In the genomic region with DNA sequence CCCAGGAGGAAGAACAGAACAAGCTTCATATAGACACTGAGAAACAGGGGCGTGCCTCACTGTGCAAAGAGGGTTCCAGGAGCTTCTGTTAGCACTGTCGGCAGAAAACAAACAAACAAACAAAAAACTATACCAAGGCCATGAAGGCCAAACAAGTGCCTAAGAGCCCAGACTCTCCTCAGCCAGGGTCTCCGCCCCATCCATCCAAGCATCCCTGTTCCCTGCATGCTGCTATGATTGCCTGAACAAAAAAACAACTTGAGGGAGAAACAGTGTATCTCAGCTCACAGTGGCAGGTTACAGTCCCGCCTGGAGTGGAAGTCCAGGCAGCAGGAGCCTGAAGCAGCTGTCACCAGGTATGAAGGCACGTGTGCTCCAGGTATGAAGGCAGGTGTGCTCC, we compare ENCODE assay signal across 13 mouse cellular contexts.
"Had no signal": no experiment of that assay in that cellular context is flagged by ENCODE, and none has a peak within 500 bp of the region (broad histone marks: within the 10 kb centered on the region; RNA-seq: fewer than 3 reads in every experiment).

No protein-coding gene starts in this region.

- ATAC-seq: liver, postnatal 0 days; lung, postnatal 0 days; midbrain, embryonic 16.5 days had no signal

- H3K9me3 ChIP-seq: kidney, embryonic 15.5 days; limb, embryonic 12.5 days; liver, embryonic 13.5 days; midbrain, embryonic 12.5 days; neural tube, embryonic 13.5 days had no signal

- DNase-seq: kidney, adult 2 months; kidney, postnatal 14 days; liver; liver, embryonic 13.5 days; liver, postnatal 0 days; lung, postnatal 36 days; retina, postnatal 1 day had no signal

- H3K36me3 ChIP-seq: kidney, embryonic 15.5 days; limb, embryonic 12.5 days; liver, embryonic 13.5 days; midbrain, embryonic 12.5 days; neural tube, embryonic 13.5 days had no signal

- H3K9ac ChIP-seq: kidney, embryonic 15.5 days; limb, embryonic 12.5 days; liver, embryonic 13.5 days; liver, postnatal 0 days; midbrain, embryonic 12.5 days; neural tube, embryonic 13.5 days had no signal

- H3K27ac ChIP-seq: kidney, embryonic 15.5 days; limb, embryonic 12.5 days; liver, embryonic 13.5 days; midbrain, embryonic 12.5 days; neural tube, embryonic 13.5 days had no signal

- H3K4me3 ChIP-seq: kidney, embryonic 15.5 days; limb, embryonic 12.5 days; liver, embryonic 13.5 days; midbrain, embryonic 12.5 days; neural tube, embryonic 13.5 days had no signal

- H3K4me1 ChIP-seq: liver, embryonic 13.5 days had no signal

- H3K4me2 ChIP-seq: kidney, embryonic 15.5 days; limb, embryonic 12.5 days; liver, embryonic 13.5 days; midbrain, embryonic 12.5 days; neural tube, embryonic 13.5 days had no signal
